Mouse (Mus musculus) kidney, postnatal 25 days (tissue): ENCODE results near the gene Bhlhe23.
A peak's percentile ranks its signal among the peaks of the same experiment; 100 is the strongest.

Source experiments
- DNase-seq, 2 experiments: peaks; one replicate each; pipeline ENCODE4 v3.0.0; 2021; ENCODE audit warnings: mixed read lengths in 2 of 2

The Bhlhe23 gene

DNA sequence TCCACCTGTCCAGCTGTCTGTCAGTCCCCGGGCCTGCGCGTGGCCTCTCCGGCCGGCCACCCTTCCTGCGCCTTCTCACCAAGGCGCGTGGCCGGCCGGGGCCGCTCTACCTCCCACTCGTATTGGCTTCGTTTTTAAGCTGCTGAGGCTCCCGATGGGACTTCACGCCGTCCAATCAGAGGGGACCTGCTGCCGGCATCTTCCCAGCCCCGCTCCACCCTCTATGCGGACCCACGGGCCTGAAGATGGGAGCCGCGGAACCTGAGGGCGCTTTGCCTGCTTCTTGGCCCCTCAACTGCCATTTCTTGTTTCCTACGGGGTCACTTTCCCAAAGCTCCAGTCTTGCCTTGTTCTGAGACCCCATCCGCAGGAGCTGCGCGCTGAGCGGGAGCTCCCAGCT is at the start of gene Bhlhe23:
Bhlhe23 (minus strand) TSS at position 108 of the 400 bp plus-strand sequence.
- DNase-seq, result no peak

DNA sequence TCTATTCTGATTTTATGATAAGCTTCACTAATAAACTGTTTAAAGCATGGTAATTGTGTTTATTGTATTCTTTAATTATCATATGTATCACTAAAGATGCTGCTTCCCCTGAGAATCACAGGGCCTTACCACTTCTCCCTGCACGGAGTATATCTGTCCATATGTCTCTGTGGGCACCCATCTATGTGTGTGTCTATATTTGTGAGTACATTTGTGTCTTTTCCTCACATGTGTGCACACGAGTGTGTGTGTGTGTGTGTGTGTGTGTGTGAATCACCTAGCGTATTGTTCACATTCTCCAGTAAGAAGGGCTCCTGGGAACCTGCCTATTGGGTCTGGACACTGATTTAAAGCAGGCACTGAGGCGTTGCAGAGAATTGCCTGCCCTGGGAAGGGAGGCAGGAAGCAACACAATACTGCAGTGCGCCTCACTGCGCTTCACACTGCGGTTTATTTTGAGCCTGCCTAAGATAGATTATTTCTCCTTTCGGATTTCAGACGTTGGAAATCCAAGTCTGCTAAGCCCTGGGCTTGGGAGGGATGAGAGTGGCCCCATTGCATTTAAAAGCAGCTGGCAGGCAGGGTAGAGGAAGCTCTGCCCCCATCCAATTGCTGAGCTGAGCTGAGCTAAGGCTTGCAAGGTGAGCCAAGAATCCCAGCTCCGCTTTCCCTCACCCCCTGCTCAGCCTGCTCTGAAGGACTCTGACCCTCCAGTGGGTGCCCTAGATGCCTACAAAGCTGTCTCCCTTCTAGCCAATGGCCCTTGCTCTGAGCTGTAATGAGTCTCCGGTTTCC is 48.6 kb upstream of the Bhlhe23 start:
- DNase-seq, result peak; percentile 45 to 81

DNA sequence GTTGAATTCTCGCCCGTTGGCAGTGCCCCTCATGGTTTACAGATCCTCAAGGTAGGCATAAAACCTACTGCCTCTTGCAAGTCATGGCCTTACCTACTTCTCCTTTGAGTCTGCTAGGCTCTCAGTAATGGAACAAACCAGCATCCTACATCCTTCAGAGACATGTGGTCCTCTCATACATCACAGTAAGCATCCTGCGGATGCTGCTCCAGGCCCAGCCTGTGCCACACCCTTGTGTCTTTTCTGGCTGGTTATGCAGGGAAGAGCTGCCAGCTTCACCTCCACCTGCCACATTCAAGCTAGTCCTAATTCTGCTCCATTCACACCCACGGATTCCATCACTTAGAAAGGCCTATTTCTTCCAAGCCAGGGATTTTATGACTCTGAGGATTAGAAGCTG is 48.0 kb upstream of the Bhlhe23 start:
- no peak for DNase-seq

DNA sequence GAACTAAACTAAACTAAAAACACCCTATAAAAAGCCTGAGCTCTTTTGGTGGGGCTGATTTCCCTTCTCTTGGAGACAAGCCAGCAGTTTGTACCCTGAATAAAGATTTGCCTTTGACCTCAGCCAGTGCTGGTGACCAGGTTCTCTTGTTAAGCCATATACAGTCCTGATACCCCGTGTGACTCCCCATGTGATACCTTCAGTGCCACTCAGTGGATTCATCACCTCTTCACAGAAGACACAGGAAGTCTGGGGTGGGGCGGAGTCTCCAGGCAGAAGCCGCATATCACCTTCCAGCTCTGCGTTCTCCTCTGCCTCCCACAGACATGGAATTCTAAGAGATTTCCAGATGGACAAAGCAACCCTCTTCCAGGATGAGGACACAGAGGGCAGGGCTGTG is 47.4 kb upstream of the Bhlhe23 start:
- DNase-seq, result no peak

DNA sequence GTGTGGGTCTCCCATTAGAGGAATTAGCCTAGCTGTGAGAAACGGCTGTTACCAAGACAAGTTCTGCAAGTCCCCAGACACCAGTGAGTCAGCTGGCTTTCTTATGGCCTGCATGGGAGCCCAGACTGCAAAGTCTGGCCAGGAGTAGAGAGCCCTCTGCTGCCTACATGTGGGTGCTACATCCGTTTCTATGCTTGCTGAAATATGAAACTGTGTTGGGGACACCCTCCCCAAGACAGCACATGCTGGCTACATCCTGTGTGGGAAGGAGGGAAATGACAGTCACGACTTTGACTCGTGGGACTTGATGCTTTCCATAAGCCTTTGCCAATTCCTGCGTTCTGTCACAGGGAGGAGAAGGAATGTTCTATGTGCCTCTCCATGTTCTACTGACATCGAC is 45.8 kb upstream of the Bhlhe23 start:
- DNase-seq, result peak; percentile 19 to 45

DNA sequence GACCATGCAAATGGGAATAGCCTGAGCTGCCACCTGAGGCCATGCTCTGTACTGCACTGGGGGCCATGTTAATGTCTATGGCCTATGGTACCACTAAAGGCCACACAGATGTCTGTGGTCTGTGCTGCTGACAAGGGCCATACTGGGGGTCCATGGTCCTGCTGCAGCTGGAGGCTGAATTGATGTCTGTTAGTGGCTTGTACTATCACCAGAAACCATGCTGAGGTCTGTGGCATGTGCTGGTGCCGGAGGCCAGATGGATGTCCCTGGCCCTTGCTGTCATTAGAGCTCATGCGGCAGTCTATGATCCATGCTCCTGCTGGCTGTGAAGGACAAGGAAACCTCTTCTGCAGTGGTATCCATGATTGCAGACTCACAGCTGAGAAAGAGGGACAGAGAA is 42.8 kb upstream of the Bhlhe23 start:
- no peak for DNase-seq

DNA sequence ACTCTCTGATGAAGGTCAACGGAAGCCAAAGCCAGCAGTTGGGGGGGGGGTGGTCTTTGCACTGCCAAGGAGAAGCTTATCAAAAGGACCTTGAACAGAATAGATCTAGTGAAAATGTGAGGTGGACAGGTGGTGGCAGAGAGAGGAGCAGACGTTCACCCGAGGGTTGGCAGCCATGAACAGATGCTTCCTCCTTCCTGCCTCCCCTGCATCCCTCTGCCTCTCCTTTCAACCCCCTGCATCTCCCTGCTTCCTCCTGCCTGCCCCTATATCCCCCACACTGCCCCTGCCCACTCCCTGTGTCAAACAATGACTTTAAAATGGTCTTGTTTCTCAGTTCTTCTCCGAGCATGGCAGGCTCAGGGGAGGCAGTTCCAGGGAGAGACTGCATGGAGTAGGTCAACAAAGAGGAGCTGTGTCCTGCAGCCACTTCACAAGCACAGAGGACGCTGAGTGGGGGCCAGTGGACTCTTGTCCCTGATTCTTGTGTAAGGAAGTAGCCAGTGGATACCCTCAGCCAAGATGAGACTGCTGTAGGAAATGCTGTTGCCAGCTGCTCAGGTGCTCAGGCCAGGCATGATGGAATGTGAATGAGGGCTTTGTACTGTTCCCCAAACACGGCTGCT is 39.9 kb upstream of the Bhlhe23 start:
- no peak for DNase-seq

DNA sequence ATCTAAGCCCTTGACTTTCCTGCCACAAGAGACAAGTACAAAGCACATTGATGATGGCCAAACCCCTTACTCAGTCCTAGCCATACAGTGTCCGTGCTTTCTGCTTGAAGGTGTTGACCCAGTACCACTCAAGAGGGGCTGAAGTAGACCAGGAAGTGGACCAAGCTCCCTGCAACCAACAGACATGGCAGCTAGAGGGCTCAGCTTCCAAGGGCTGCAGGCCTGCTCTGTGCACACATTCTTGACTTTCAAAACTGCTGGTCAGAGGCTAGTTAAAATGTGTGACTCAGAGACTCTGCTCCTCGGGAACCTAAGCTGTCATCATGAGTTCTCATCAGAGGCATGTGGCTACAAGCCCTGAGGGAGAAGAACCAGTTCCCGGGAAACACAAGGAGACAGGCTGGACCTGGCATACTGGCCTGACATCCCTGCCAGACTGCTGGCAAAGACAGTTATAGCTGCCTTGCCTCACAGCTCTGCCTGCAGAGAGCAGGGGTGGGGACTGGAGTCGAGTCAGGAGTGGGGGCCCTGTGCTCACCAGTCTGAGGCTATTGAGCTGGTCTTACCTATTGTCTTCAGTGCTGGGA is 37.4 kb upstream of the Bhlhe23 start:
- DNase-seq, result no peak

DNA sequence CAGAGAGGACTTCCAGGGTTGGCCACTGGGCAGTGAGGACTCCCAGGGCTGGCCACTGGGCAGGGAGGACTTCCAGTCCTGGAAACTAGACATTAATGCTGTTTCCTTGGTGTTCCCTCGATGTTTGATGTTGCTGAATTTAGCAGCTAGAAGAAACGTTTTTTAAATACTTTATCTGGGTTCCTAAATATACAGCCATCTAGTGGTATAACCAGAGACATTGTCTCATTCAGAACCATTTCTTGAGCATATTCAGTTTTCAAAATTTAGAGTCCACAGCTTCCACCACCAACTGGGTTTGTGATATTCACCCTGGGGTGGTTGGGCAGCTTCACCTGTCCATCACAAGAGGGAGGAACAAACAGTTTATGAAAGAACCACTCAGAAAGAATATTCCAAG is 34.3 kb upstream of the Bhlhe23 start:
- DNase-seq, result no peak

DNA sequence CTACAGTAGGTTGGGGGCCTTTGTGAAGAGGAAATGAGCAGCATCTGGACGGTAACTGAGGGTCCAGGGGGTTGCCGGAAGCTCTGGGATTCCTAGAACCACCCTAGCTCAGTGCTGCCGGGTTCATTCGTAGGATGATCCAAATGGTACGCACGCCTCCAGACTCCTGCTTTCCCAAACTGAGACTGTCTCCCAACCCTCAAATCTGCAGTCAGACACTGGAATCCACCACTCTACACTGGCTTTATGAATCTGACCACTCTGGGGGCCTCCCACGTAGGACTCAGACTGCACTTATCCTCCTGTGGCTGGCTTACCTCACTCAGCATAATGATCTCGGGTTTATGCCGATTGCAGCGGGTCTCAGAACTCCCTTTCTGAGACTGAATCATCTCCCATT is 32.8 kb upstream of the Bhlhe23 start:
- DNase-seq, result no peak

DNA sequence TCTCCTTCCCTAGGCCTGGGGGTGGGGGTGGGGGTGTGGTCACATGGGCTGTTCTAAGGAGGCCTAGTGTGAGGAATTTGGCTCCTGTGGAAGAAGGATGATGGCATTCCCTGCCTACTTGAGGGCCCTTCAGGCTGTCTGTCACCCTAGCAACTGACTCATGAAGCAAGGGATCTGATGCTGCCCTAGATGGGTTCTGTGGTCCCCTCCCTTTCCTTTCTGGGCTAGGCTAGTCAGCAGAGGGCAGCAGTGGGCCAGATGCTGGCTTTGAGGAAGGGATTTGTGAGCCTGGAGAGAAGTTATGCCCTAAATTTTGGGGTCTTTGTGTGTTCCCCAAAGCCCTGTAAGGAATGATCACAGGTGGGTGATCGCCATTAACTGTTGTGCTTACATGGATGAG is 29.3 kb upstream of the Bhlhe23 start:
- peak in 1 of 2 experiments; percentile 32 for DNase-seq

DNA sequence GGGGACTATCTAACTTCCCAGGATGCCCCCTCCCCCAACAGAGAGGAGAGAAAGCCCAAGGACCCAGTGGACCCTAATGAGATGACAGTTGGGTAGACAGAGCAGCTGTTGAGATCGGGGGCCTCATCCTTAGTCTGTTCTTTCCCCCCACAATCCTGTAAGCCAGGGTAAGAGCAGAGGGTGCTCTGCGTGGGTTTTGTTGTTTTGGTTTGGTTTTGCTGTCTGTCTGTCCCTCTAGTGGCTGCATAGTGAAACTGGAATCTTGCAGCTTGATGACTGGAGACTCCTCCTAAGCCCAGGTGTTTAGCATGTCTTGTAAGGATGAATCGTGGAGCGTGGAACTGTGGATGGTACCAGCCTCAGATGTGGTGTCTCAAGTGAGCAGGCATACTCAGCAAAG is 19.3 kb upstream of the Bhlhe23 start:
- DNase-seq, result no peak

DNA sequence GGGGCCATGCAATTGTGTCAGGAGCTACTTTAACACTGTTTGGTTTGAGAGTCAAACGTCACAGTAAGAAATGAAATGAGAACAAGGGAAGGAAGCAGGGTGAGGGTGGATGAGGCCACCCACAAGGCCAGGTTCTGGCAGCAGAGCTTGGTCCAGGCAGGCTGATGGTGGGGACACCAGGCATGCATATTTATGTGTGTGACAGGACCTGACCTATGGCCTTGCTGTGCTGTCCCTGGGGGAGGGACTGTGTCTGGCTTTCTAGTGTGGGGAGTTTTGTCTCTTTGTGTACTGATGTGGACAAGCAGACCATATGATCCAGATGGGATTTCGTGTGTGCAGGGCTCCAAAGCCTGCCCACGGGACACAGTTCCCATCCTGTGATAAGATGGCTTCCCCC is 18.9 kb upstream of the Bhlhe23 start:
- DNase-seq, result no peak

DNA sequence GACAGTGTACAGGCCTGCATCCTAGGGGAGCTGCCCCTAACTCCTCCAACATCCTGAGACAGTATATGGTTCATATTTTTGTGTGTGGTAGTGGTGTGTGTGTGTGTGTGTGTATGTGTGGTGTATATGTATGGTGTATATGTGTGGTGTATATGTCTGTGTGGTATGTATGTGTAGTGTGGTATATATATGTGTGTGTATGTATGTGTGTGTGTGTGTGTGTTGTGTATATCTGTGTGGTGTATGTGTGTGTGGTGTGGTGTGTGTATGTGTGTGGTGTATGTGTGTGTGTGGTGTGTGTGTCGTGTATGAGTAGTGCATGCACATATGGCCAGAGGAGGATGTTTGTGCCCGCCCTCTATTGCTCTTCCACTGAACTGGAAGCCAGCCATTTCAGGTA is 17.7 kb upstream of the Bhlhe23 start:
- DNase-seq, result no peak

DNA sequence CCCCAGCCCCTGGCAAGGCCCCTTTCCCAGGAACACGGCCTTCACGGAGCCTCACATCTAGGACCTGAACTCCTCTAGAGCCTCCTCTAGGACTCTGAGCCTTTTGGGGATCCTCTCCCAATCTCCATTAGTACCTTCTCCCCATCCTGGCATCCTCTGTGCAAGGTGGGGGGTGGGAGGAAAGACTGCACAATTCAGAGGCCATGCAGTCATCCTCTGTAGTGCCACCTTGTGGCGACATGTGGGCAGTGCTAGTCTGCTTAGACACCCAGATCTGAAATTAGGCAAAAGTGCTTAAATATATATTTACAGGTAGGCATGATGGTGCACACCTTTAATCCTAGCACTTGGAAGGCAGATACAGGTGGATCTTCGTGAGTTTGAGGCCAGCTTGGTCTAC is 15.0 kb upstream of the Bhlhe23 start:
- peak; percentile 49 to 65 for DNase-seq

DNA sequence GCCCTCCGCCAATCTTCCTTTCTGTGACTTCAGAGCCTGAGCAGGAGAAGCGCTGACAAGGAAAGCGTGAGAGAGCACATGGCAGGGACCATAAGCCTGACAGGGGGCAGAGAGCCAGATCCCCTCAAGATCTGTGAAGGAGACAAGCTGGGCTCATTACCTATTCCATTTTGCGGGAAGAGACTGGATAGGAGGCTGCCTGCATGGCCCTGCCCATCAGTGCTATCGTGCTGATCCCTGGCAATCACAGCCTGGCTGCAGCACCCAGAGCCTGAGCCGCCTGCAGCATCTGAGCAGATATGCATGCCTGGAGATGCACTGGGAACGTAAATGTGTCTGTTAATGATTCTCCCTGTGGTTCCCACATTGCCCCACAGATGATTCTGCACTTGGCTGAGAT is 12.1 kb upstream of the Bhlhe23 start:
- peak in 1 of 2 experiments; percentile 48 for DNase-seq

DNA sequence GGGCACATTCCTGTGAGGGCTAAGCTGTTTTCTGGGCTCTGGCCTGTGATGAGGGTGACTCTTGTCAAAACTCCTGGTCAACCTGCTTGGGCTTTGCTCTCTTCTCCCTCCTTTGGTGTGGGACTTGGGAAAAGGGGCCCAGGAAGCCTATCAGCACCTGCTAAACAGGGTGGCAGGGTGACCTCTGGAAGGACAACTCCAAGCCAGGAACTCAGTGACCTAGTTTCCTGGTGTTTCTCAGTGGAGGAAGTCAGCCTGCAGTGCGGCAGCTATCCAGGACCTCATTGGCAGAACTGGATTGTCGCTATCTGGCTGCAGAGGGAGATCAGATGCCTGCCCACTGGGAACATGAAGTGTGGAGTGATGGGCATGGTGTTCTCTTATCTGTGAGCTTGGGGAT is 11.7 kb upstream of the Bhlhe23 start:
- DNase-seq, result no peak

DNA sequence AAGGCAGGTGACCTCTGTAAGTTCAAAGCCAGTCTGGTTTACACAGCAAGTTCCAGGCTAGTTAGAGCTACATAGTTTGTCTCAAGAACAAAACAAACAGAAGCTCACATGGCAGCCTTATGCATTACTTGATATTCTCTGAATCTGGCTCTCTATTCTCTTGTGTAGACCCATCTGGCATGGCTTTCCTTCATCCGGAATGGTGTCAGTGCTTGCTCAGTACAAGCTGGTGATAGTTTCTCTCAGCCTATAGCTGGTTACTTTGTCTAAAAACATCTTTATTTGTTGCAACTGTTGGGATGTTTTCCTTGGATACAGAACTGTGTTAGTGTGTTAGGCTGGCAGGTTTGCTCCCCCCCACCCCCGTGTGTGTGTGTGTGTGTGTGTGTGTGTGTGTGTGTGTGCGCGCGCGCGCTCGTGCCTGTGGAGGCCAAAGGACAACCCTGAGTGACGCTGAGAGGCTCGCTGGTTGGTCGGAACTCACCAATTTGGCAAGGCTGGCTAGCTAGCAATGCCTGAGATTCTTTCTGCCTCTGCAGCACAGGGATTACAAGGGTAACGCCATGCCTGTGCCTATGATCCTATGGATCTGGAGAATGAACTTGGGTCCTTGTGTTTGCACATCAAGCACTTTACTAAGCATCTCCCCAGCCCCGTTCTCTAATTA is 11.0 kb upstream of the Bhlhe23 start:
- no peak for DNase-seq

DNA sequence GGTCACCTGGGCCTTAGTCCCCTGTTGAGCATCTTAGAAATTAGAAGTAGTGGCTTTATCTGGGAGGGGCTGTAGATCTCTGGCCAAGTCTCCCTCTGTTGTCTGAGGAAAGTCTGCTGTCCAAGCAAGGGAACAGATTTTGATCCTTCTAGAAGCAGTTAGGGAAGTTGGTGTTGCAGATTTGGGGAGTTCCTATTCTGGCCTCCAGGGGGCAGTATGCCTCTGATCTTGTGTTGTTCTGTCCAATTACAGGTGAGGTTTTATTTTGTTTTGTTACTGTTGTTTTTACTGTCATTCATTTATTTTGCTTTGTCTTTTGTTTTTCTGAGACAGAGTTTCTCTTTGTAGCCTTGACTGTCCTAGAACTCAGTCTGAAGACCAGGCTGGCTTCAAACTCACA is 10.0 kb upstream of the Bhlhe23 start:
- DNase-seq, result peak in 1 of 2 experiments; percentile 74

DNA sequence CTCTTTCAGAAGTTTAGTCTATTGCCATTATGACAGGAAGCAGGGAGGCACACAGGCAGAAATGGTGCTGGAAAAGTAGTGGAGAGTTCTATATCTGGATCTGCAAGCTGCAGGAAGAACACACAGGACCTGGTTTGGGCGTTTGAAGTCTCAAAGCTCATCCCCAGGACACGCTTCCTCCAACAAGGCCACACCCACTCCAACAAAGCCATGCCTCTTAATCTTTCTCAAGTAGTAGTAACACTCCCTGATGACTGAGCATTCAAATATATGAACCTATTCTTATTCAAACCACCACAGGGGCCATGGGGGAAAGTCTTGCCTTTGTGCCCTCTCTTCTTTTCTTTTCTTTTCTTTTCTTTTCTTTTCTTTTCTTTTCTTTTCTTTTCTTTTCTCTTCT is 3.6 kb upstream of the Bhlhe23 start:
- no peak for DNase-seq

DNA sequence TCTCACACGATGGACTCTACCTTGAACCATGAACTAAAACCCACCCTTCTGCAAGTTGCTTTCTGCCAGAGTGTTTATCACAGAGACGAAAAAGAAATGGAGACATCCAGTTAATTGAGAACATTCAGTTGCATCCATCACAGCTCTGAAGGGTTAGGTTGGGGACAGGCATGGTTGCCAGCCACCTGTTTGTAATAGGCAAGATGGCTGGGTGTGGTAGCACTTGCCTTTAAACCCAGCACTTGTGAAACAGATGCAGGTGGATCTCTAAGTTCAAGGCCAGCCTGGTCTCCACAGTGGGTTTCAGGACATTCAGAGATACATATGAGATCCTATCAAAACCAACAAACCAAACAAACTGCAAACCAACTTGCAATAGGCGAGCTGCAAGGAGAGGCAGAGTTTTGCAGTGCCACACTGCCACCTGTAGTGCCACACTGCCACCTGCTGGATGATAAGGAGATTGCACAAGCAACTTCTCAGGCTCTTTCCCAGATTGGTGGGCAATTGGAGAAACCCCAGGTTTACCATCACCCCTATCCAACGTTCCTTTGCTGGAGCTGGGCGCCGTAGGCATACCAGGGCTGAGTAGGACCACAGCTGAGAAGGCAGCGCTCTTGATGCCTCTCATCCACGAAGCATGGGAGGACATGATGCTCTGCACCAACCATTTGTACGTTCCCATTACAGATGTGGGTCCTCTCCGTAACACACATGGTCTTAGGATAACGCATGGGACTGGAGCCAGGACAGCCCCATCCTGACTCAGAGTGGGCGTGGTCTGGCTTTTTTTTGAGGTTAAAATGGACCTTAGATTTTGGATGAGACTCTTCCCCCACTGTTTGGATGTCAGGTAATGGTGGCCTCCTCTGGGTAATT is 2.8 kb upstream of the Bhlhe23 start:
- peak; percentile 50 to 55 for DNase-seq

DNA sequence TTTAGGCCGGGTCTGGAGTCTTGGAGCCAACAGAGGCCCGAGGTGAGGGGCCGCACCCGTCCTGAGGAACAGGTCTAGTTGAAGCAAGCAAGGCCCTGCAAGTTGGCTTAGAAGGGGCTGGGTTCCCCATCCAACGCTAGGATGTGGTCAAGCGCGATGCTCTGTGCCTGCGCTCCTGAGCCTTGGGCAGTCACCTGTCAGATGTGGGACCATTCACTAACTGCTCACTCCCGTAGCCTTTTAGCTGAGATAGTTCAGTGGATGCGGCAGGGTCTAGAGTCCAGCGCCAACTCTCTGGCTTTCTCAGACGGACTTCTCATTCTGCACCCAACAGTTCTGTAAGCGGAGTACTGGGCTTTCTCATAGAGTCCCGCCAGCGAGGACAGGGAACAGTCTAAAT is 1.1 kb downstream of the Bhlhe23 start:
- no peak for DNase-seq

DNA sequence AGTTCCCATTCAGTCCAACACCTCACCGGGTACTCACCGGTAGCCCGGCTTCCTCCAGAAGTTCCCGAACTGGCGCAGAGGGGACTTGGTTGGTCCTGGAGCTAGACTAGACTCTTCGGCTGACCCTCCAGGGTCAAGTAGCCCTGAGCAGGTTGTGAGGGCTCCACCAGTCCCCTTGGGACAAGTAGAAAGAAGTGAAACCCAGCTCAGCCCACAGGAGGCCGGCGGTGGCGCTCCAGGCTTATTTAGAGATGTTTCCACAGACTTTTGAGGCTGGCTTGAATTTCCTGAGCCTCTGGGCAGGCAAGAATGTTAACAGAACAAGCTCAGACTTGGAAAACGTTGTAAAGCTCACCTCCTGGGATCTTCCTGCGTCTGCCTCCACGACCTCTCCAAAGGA is 1.5 kb downstream of the Bhlhe23 start:
- no peak for DNase-seq
